Comparison of ENCODE assay signal across 9 mouse cellular contexts in the genomic region with DNA sequence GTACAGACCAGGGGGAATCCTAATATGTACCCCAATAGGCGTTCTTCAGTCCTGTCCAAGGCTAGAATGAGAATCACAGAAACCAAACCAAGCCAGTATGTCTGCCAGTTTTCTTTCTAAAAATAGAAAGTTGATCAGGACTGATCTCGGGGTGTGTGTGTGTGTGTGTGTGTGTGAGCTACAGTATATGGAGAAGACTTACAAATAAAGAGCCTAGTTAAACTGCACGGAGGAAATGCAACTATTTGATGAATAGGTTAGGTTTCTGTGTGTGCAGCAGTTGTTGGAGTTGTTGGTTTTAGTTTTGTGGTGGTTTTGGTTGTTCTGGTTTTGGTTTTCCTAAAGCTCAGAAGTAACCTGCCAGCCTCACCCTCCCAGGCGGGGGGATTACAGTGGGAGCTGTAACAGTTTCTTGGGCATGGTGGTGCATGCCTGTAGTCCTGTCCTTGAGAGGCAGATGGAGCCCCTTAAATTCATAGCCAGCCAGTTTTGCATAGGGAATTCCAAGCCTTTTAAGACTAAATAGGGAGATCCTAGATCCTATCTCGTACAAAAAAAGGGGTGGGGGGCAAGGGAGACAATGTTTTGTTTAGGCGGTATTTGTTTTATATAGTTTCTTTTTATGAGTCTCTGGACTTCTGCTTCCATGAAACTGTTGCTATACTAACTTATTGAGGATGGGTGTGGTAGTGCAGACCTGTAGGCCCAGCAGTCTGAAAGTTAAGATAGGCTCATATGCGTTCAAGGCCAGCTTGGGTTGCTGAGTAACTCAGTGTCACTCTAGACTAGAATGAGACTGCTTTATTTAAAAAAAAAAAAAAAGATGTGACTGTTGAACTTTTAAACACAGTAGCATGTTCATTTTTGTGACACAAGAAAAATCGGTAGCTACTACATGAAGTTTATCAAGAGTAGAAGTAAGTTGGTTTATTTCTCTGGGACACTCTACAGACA. TPM values are rescaled to one million over a fixed set of nuclear protein-coding genes. Genes with fewer than 3 reads are reported as not detected.
DNase-seq lines count a peak whose midpoint lies in the region; ATAC-seq and TF ChIP-seq lines count a peak whose summit lies in the region.
"Had no signal": no experiment of that assay in that cellular context is flagged by ENCODE, and none has a peak within 500 bp of the region (broad histone marks: within the 10 kb centered on the region; RNA-seq: fewer than 3 reads in every experiment).

No protein-coding gene starts in this region.

- H3K36me3 ChIP-seq in kidney, embryonic 15.5 days = peaks cover 18% of the 10 kb centered on the region
- H3K36me3 ChIP-seq in embryonic facial prominence, embryonic 14.5 days (ENCODE audit: control insufficient read depth, insufficient read depth, low read length) = peaks cover 11% of the 10 kb centered on the region; the same call in 1 of the 2 replicates
- H3K36me3 ChIP-seq in liver, embryonic 14.5 days (replicated peaks; ENCODE audit: control insufficient read depth, insufficient read depth, low read depth) = no peaks in the 10 kb centered on the region

- no peaks in the 10 kb centered on the region for H3K9me3 ChIP-seq in kidney, embryonic 15.5 days (replicated peaks)
- H3K9me3 ChIP-seq in embryonic facial prominence, embryonic 14.5 days (ENCODE audit: control insufficient read depth, low read length) = no peaks in the 10 kb centered on the region
- H3K9me3 ChIP-seq in liver, embryonic 14.5 days (ENCODE audit: control insufficient read depth, low read length) = no peaks in the 10 kb centered on the region

- 0 out of 2 replicates have a peak, but pooled peaks cover 3% of the 10 kb centered on the region for H3K27me3 ChIP-seq in kidney, embryonic 15.5 days
- no peaks in the 10 kb centered on the region; the same call in 1 of the 2 replicates for H3K27me3 ChIP-seq in embryonic facial prominence, embryonic 14.5 days (replicated peaks; ENCODE audit: control insufficient read depth, insufficient read depth, low read length)
- H3K27me3 ChIP-seq in liver, embryonic 14.5 days (ENCODE audit: control insufficient read depth, insufficient read depth, low read length) = peaks cover 30% of the 10 kb centered on the region

- TF ChIP-seq EP300 in liver, embryonic 14.5 days (IDR thresholded peaks at IDR 0.05; ENCODE audit: low read depth) = no peak

- no peak overlapping the region for H3K9ac ChIP-seq in kidney, embryonic 15.5 days
- no peak overlapping the region for H3K9ac ChIP-seq in embryonic facial prominence, embryonic 14.5 days (ENCODE audit: low read depth, low read length)
- no peak overlapping the region for H3K9ac ChIP-seq in liver, embryonic 14.5 days (replicated peaks)

- peak; percentile 25 for DNase-seq in CD4-positive, CD25-positive, alpha-beta regulatory T cell, adult 2 months (ENCODE audit: low read depth, low spot score)
- DNase-seq in kidney, adult 18-20 months = no peak
- DNase-seq in embryonic facial prominence, embryonic 14.5 days (ENCODE audit: low spot score) = no peak
- DNase-seq in liver, embryonic 14.5 days (ENCODE audit: low read depth in 3 of 3, low spot score in 3 of 3) = no peak
- DNase-seq in layer of hippocampus, adult 9-10 months (ENCODE audit: low spot score) = no peak
- no peak for DNase-seq in layer of hippocampus, postnatal 14 days (ENCODE audit: low spot score in 2 of 2)
- DNase-seq: adrenal gland, postnatal 25 days had no signal

- H3K4me2 ChIP-seq in kidney, embryonic 15.5 days = peak overlapping the region; percentile 95; the same call in 1 of the 2 replicates
- peak overlapping the region; percentile 96 for H3K4me2 ChIP-seq in embryonic facial prominence, embryonic 14.5 days (ENCODE audit: low read depth, low read length)
- H3K4me2 ChIP-seq in liver, embryonic 14.5 days (ENCODE audit: low read depth) = peak overlapping the region; percentile 37

- H3K4me1 ChIP-seq in kidney, embryonic 15.5 days = peaks cover 45% of the 10 kb centered on the region
- H3K4me1 ChIP-seq in embryonic facial prominence, embryonic 14.5 days (ENCODE audit: control insufficient read depth, insufficient read depth, low read length) = peaks cover 22% of the 10 kb centered on the region
- peaks cover 0 to 2% of the 10 kb centered on the region in 2 experiments; a peak in 1 of 4 replicates for H3K4me1 ChIP-seq in liver, embryonic 14.5 days (replicated peaks; ENCODE audit: control insufficient read depth in 2 of 2, insufficient read depth in 2 of 2, low read length in 1 of 2)

- 86% methylated on average over 8 of the region's 8 CpGs for WGBS in kidney, embryonic 15.5 days
- WGBS in embryonic facial prominence, embryonic 14.5 days = 78% methylated on average over 8 of the region's 8 CpGs
- 50% methylated on average over 8 of the region's 8 CpGs for WGBS in liver, embryonic 14.5 days (ENCODE audit: insufficient replicate concordance)

- no peak for ATAC-seq in CD4-positive, CD25-positive, alpha-beta regulatory T cell, adult 4 months
- ATAC-seq in kidney, embryonic 15.5 days (replicated peaks; ENCODE audit: low FRiP score) = no peak
- ATAC-seq in embryonic facial prominence, embryonic 14.5 days (ENCODE audit: low read depth) = no peak
- no peak for ATAC-seq in liver, embryonic 14.5 days (ENCODE audit: insufficient read depth)

- no peak overlapping the region for H3K27ac ChIP-seq in kidney, embryonic 15.5 days
- no peak overlapping the region for H3K27ac ChIP-seq in embryonic facial prominence, embryonic 14.5 days (replicated peaks; ENCODE audit: low read depth, low read length)
- H3K27ac ChIP-seq in liver, embryonic 14.5 days = no peak overlapping the region

- H3K4me3 ChIP-seq in kidney, embryonic 15.5 days (replicated peaks) = 0 out of 2 replicates have a peak overlapping the region, but pooled peaks have one; percentile 8
- peak overlapping the region; percentile 57; the same call in 1 of the 2 replicates for H3K4me3 ChIP-seq in embryonic facial prominence, embryonic 14.5 days (ENCODE audit: low read depth, low read length)
- no peak overlapping the region for H3K4me3 ChIP-seq in liver, embryonic 14.5 days (ENCODE audit: insufficient read depth in 1 of 2, low read depth in 2 of 2, low read length in 2 of 2)

- no peak for TF ChIP-seq CTCF in liver, embryonic 14.5 days (IDR thresholded peaks at IDR 0.05; ENCODE audit: low read depth)

RNA-seq across cellular contexts. Expression of gene Bhlhe40, which starts 3.1 kb away (rescaled TPM):
- 10 to 100 TPM; 49.7 to 91.7 TPM for polyA plus RNA-seq in CD4-positive, CD25-positive, alpha-beta regulatory T cell, adult 4 months (2017; shearing (Covaris generic))
- polyA plus RNA-seq in kidney, embryonic 15.5 days (2015; fragmentation: Nextera tagmentation; extraction: Ambion mirVana) = 15.9 and 16.0 TPM in 2 replicates
- polyA plus RNA-seq in embryonic facial prominence, embryonic 14.5 days (2014; fragmentation: Nextera tagmentation; extraction: Ambion mirVana) = 17.1 and 20.8 TPM in 2 replicates
- 2.1 and 2.3 TPM in 2 replicates for polyA plus RNA-seq in liver, embryonic 14.5 days (2012; rRNA removed)
- 5.2 and 5.3 TPM in 2 replicates for polyA plus RNA-seq in liver, embryonic 14.5 days (2014; fragmentation: Nextera tagmentation; extraction: Ambion mirVana)
- total RNA-seq in layer of hippocampus, postnatal 14 days (2021) = 10 to 100 TPM; 47.6 to 58.7 TPM

Comparison
In these comparisons a context has a peak if more than half of its experiments do, and no peak if none do; other contexts are left out.
1. H3K4me2 ChIP-seq: peak in every context shown above with its lines; median percentile 96 in embryonic facial prominence, embryonic 14.5 days; 95 in kidney, embryonic 15.5 days; 37 in liver, embryonic 14.5 days.
2. H3K4me3 ChIP-seq: peak in kidney, embryonic 15.5 days (single experiment) and embryonic facial prominence, embryonic 14.5 days (single experiment); none in liver, embryonic 14.5 days (0 of 2).